Mouse (Mus musculus): ENCODE measurements around the gene Trim3.

The Trim3 gene

GRCm38 (mm10) chr7:105633127-105633800 lies at the start of gene Trim3:
Trim3 (minus strand) TSS chr7:105633571.
- peak; percentile 84 for DNase-seq (ENCODE audit: low read depth, low spot score)

- DNase-seq (ENCODE audit: low read depth, low spot score): peak; percentile 27
These were observed 17.5 kb upstream of the Trim3 start, which contains the start of gene Dnhd1 for GRCm38 (mm10) chr7:105650639-105651435. Dnhd1 (plus strand) TSS chr7:105650827.

- peak; percentile 28 for DNase-seq (ENCODE audit: low read depth, low spot score)
These were observed 8.6 kb upstream of the Trim3 start for GRCm38 (mm10) chr7:105641936-105642335.

- DNase-seq (ENCODE audit: low read depth, low spot score): no peak
These were observed 7.5 kb upstream of the Trim3 start for GRCm38 (mm10) chr7:105640894-105641255.

GRCm38 (mm10) chr7:105640233-105640893 lies 7.0 kb upstream of the Trim3 start, which contains the start of the genes Arfip2 and Gm45799:
Arfip2 (minus strand) TSS chr7:105640416.
Gm45799 (plus strand) TSS chr7:105640552.
- DNase-seq (ENCODE audit: low read depth, low spot score): peak; percentile 98

GRCm38 (mm10) chr7:105639756-105640155 lies 6.4 kb upstream of the Trim3 start, which contains the start of gene Timm10b:
Timm10b (plus strand) TSS chr7:105640056.
- DNase-seq (ENCODE audit: low read depth, low spot score): no peak

- no peak for DNase-seq (ENCODE audit: low read depth, low spot score)
These were observed 5.9 kb upstream of the Trim3 start for GRCm38 (mm10) chr7:105639304-105639703.

GRCm38 (mm10) chr7:105638776-105639175 lies 5.4 kb upstream of the Trim3 start:
- no peak for DNase-seq (ENCODE audit: low read depth, low spot score)

GRCm38 (mm10) chr7:105635726-105636125 lies 2.4 kb upstream of the Trim3 start:
- DNase-seq (ENCODE audit: low read depth, low spot score): no peak

- no peak for DNase-seq (ENCODE audit: low read depth, low spot score)
These were observed 1.0 kb upstream of the Trim3 start for GRCm38 (mm10) chr7:105634272-105634920.

- DNase-seq (ENCODE audit: low read depth, low spot score): no peak
These were observed 397 bp upstream of the Trim3 start for GRCm38 (mm10) chr7:105633801-105634135.

GRCm38 (mm10) chr7:105632551-105632972 lies 809 bp downstream of the Trim3 start:
- peak; percentile 22 for DNase-seq (ENCODE audit: low read depth, low spot score)

GRCm38 (mm10) chr7:105628633-105629032 lies 4.7 kb downstream of the Trim3 start:
- no peak for DNase-seq (ENCODE audit: low read depth, low spot score)

GRCm38 (mm10) chr7:105625397-105625796 lies 8.0 kb downstream of the Trim3 start:
- no peak for DNase-seq (ENCODE audit: low read depth, low spot score)

GRCm38 (mm10) chr7:105621646-105622292 lies 11.6 kb downstream of the Trim3 start:
- DNase-seq (ENCODE audit: low read depth, low spot score): no peak

GRCm38 (mm10) chr7:105621053-105621452 lies 12.3 kb downstream of the Trim3 start:
- no peak for DNase-seq (ENCODE audit: low read depth, low spot score)

GRCm38 (mm10) chr7:105619701-105620100 lies 13.7 kb downstream of the Trim3 start:
- no peak for DNase-seq (ENCODE audit: low read depth, low spot score)

GRCm38 (mm10) chr7:105617810-105618209 lies 15.6 kb downstream of the Trim3 start:
- no peak for DNase-seq (ENCODE audit: low read depth, low spot score)

GRCm38 (mm10) chr7:105616561-105616960 lies 16.8 kb downstream of the Trim3 start:
- DNase-seq (ENCODE audit: low read depth, low spot score): no peak

- no peak for DNase-seq (ENCODE audit: low read depth, low spot score)
These were observed 17.7 kb downstream of the Trim3 start for GRCm38 (mm10) chr7:105615720-105616119.

GRCm38 (mm10) chr7:105614400-105614799 lies 19.0 kb downstream of the Trim3 start:
- DNase-seq (ENCODE audit: low read depth, low spot score): no peak

All from A20 (cell line).